Mouse (Mus musculus) neural tube, embryonic 10.5 days (tissue): ENCODE results near the gene Bmp2k.

Experiments
- DNase-seq: peaks from one replicate; pipeline ENCODE4 v3.0.0-alpha.2; 2017; ENCODE audit warnings: low spot score; ENCODE audit errors: extremely low spot score

Gene Bmp2k

DNA sequence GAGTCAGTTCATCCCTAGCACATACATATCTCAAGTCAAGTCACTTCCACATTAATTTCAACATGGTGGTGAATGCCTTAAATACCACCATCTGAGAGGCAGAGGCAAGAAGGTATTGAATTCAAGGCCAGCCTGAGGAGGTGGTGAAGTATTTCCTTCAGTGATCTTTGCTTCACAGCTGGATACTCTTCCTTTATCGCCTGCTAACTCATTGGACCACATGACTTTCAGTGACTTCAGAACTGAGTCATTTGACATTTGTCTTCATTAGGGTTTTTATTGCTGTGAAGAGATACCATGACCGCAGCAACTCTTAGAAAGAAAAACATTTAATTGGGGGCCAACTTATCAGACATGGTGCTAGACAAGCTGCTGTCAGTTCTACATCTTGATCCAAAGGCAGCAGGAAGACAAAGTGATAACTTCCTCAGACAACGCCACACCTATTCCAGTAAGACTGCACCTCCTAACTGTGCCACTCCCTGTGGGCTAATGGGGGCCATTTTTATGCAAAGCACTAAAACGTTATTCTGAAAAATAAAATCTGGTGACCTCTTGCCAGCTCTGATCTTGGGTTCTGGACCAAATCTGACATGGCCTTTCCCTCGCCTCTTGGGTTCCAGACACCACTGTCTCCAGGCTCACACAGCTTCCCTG lies 24.9 kb upstream of the Bmp2k start:
- DNase-seq: no peak

- no peak for DNase-seq
Observed at GRCm38 (mm10) chr5:96973714-96974113, 23.8 kb upstream of the Bmp2k start.

DNA sequence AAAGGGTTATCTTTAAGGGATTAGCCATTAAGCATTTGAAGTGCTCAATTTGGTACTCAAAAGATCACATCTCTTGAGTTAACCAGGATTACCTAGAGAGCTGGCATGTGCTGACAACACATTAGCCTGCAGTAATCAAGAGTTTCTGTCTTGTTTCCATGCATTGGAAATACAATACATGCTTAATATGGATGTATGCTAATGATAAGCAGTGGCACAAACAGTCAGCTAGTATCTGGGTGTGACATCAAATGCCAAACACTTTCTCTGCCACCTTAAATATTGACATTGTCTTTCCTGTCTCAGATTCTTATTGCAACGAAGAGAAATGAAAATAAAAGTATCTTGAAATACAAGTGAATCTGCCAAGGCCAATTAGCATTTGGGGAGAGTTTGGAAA lies 22.8 kb upstream of the Bmp2k start:
- no peak for DNase-seq

- no peak for DNase-seq
Observed at GRCm38 (mm10) chr5:96975112-96975511, 22.4 kb upstream of the Bmp2k start.

DNA sequence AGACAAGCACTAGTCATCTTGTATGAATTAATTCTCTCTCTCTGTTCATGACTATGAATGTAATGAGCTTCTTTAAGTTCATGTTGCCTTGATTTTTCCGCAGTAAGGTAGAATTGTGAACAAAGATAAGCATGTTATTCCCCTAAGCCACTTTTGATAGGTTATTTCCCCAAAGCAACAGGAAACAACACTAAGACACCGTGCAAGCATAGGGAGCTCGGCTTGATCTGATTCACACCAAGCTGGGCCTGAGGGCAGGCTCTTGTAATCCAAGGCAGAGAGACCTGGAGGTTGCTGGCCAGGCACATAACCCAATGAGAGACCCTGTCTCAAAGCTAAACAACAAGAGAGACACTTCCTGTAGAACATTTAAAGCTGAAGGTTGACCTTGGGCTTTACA lies 21.3 kb upstream of the Bmp2k start:
- no peak for DNase-seq

- no peak for DNase-seq
Observed at GRCm38 (mm10) chr5:96979296-96980007, 18.0 kb upstream of the Bmp2k start.

DNA sequence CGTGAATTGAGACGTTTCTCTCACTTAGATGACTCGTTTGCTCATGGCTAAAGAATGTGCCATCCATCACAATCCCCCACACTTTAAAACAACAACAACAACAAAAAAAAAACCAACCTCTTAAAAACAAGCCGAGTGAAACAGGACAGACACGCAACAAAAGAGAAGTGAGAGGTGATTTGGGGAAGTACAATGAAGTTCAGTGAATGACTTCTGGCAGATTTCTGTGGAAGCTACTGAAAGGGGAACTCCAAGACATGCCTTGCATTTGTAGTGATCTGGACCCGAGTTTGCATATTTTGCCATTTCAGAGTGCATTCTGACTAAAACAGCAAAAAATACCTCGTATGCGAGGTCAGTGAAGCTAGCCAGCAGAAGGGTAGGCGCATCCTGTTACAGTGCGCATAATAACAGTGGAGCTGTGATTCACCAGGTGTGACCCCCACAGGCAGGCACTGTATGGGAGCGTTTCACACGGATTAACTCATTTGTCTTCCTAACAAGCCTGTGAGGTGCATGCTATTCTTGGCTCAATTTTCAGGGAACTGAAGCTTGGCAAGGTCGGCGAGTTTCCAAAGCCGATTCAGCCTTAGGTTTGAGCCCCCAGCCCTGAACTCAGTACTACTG lies 17.4 kb upstream of the Bmp2k start:
- no peak for DNase-seq

- DNase-seq: no peak
Observed at GRCm38 (mm10) chr5:96981987-96982386, 15.5 kb upstream of the Bmp2k start.

DNA sequence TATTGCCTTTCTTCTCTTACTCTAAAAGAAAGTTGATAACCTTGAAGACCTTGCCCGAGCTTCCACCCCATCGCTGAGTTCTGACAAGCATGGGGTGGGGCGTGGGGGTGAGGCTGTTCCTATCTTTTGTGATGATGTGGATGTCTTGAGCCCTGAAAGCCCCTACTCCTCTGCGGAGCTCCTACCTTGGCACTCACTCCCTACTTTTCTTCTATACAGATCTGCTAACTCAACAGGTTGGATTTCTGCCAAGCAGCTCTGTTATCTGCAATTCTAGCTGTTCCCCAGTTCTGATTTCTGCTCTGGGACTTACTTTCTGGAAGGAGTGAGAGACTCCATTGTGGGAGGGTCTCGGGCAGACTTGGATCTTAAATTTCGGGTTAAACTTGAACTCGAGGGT lies 14.3 kb upstream of the Bmp2k start:
- DNase-seq: no peak

GRCm38 (mm10) chr5:96986850-96987249 lies 10.6 kb upstream of the Bmp2k start:
- no peak for DNase-seq

DNA sequence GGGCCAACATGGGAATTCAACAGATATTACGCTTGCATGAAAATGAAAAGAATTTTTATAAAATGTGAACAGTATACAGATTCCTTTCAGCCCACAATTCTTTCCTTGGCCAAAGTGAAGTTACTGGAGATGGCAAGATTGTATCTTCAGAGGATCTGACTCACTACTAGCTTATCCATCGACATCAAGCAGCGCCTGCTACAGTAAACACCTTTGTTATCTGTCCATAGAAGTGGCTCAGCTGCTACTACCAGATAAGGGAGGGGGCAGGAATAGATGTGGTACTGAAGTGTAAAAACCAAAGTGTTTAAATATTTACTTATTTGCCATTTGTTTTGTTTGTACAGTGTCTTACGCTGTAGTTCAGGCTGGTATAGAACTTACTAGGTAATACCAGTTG lies 8.6 kb upstream of the Bmp2k start:
- no peak for DNase-seq

- no peak for DNase-seq
Observed at GRCm38 (mm10) chr5:96991156-96991555, 6.3 kb upstream of the Bmp2k start.

GRCm38 (mm10) chr5:96992651-96993050 lies 4.8 kb upstream of the Bmp2k start:
- DNase-seq: no peak

DNA sequence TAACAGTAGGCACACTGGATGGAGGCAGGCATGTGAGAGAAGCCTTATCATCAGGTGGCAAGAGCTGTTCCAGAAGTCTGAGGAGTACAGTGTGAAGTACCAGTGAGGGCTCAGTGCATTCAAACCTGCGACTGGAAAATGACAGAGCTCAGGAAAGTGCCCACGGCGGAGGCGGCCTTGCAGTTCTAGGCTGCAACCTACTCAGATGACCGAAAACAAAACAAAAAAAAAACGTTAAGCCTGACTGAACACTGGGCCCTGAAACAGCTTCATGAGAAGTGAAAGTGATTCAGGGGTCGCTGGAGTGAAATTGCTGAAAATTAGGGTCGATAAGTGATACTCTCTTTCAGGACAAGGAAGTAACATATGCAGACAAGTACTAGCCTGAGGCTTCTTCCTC lies 4.4 kb upstream of the Bmp2k start:
- DNase-seq: no peak

GRCm38 (mm10) chr5:96995791-96996190 lies 1.7 kb upstream of the Bmp2k start:
- DNase-seq: no peak

DNA sequence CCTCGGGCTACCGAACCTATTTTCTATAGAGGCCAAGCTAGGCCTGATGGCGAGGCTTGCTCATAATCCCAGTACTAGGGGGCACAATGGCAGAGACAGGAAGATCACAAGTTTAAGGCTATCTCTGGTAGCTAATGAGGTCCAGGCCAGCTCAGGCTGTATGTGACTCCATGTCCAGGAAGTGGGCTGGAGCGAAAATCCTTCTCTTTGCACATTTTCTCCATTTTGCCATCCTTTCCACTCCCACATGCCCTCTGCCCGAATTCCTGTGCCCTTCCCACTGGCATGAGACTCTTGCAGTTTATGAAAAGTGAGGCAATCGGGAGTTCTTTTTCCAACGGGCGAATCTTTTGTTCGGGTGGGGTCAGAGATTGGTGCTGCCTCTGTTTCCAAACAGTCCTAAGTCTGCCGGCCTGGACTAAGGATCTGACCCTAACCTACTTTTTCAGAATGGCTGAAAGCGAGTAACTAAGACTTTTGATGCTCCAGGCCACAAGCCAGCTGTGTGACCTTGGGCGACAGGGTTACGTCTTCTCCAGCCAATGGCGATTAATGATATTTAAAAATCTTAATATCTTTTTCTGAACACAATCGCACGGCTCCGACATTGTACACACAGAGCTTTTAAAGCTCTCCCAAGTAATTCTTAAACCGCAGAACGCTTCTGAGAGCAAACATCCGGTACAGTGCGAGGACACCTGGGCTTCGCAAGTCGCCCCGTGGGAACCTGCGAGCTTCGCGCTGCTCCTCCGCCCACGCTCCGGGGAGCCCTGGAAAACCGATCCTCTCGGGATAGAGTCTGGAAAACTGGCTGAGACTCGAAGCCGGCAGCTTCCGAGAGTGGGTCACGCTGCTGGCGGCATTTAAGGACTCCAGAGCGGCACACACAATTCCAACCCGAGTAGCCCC lies 834 bp upstream of the Bmp2k start:
- DNase-seq: peak; percentile 40

DNA sequence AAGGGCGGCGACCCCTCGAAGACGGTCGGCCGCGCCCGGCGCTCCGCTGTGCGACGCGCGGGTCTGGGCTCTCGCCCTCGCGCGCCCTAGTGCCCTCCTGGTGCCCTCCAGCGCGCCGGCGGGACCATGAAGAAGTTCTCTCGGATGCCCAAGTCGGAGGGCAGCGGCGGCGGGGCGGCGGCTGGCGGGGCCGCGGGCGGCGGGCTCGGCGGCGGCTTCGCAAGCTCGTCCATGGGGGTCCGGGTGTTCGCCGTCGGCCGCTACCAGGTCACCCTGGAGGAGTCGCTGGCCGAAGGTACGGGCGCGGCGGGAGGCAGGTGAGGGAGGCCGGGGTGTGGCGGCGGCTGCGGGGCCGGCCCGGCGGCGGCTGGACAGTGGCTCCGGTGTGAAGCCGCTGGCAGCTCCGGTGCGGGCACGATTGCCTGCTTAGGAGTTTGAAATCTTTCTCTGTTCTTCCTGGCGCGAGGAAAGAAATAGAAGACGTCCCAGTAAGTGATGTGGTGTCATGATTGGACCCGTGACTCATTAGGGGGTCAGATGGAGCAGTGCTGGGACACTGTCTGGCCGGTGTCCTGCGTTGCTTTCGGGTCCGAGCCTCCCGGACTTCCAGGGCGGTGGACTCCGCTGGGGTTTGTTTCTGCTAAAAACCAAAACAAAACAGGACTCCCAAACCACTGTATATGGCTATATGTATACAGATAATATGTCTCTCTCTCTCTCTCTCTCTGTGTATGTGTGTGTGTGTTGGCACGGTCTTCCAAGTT lies 495 bp downstream of the Bmp2k start:
- peak; percentile 78 for DNase-seq

DNA sequence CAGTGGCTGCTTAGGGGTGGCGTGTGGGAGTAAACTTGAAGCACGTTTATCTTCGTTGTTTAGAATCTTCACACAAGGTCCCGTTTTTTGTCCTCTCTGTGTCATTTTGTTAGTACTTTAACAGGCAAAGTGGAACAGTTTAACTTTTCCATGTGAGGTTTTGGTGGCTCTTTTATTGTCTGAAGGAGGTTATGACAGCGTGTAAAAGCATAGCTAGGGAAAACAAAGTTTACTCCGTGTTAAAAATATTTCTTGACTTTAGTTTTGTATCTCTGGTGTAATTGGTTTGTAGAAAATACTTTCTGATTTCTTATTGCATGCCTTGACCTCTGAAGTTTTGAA lies 1.0 kb downstream of the Bmp2k start:
- DNase-seq: no peak

DNA sequence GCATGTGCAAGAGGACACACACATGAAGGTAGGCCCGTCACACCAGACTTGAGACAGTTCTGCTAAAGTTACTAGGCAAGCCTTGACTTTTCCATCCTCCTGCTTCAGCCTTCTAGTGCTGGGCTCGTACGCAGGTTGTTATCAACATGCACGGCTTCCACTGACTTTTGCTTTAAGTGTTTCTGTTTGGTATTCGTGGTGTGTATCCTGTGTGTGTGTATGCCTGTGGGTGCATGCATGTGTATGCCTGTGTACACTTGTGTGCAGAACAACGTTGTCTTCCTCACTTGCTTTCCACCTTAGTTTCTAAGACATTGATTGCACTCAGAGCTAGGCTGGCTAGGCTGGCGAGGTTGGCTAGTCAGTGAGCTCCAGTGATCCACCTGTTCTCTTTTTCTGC lies 2.1 kb downstream of the Bmp2k start:
- DNase-seq: no peak

DNA sequence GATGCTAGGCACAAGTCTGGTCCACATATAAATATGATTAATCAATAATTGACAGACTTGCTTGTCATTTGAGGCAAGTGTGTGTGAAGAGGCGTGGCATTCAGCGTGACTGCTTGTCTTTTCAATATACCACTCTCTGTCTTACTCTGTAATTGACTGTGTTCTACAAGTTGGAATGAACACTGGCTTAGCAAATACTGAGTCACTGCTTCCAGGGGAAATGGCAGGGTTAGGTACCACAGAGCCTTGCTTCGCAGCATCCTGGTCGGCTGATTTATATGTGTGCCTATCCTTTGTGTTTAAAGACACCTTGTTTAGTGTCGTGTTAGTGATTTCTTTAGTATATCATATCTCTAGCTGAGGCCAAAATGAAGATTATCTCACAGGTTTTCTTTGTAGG lies 3.0 kb downstream of the Bmp2k start:
- DNase-seq: no peak

DNA sequence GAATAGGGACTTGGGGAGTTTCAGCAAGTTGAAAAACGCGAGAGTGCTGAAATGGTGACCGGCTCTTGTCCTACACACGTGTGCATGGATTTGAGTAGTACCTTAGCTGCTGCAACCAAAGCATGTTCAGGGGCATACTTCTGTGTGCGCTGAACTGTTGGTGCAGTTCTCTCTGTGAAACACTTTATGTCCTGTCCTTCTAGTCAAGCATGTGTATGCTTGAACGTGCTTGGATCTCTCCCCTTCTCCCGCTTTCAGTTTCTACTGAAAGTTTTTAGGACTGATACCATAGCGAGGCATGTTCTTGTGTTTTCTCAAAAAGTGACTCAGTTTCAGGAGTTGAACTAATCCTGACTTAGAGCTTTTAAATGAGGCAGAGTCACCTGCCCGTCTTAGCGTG lies 3.7 kb downstream of the Bmp2k start:
- no peak for DNase-seq
